Mouse (Mus musculus): ENCODE measurements at regions not wholly inside any gene's neighbourhood (a gene's known extent, or its start where the extent isn't known, plus 50 kb on each side); places are given as distances from the start of the nearest gene placed in this dataset.
A peak's percentile ranks its signal among the peaks of the same experiment; 100 is the strongest.

- peak; percentile 65 to 90 for DNase-seq
These were observed 166.2 kb upstream of the Nabp1 start for GRCm38 (mm10) chr1:51644399-51644798.

- no peak for DNase-seq
These were observed 165.4 kb upstream of the Nabp1 start for GRCm38 (mm10) chr1:51643640-51644039.

- no peak for DNase-seq
These were observed 160.5 kb upstream of the Nabp1 start for GRCm38 (mm10) chr1:51638519-51639302.

- no peak for DNase-seq
These were observed 157.8 kb upstream of the Nabp1 start for GRCm38 (mm10) chr1:51635881-51636515.

GRCm38 (mm10) chr1:51633795-51634194 lies 155.6 kb upstream of the Nabp1 start:
- no peak for DNase-seq

- DNase-seq: no peak
These were observed 154.6 kb upstream of the Nabp1 start for GRCm38 (mm10) chr1:51632851-51633250.

GRCm38 (mm10) chr1:51629848-51630247 lies 151.6 kb upstream of the Nabp1 start:
- DNase-seq: no peak

- DNase-seq: no peak
These were observed 150.0 kb upstream of the Nabp1 start for GRCm38 (mm10) chr1:51628137-51628793.

GRCm38 (mm10) chr1:51626303-51626702 lies 148.1 kb upstream of the Nabp1 start:
- DNase-seq: no peak

GRCm38 (mm10) chr1:51625079-51625478 lies 146.9 kb upstream of the Nabp1 start:
- no peak for DNase-seq

- no peak for DNase-seq
These were observed 146.3 kb upstream of the Nabp1 start for GRCm38 (mm10) chr1:51624551-51624950.

GRCm38 (mm10) chr1:51622986-51623385 lies 144.8 kb upstream of the Nabp1 start:
- DNase-seq: no peak

GRCm38 (mm10) chr1:51622181-51622862 lies 144.1 kb upstream of the Nabp1 start:
- no peak for DNase-seq

GRCm38 (mm10) chr1:51621062-51621461 lies 142.8 kb upstream of the Nabp1 start:
- no peak for DNase-seq

GRCm38 (mm10) chr1:51617502-51618251 lies 139.5 kb upstream of the Nabp1 start:
- DNase-seq: no peak

GRCm38 (mm10) chr1:51616091-51616490 lies 137.9 kb upstream of the Nabp1 start:
- no peak for DNase-seq

- DNase-seq: peak in 1 of 2 experiments; percentile 47
These were observed 137.3 kb upstream of the Nabp1 start for GRCm38 (mm10) chr1:51615523-51615922.

- DNase-seq: no peak
These were observed 136.5 kb upstream of the Nabp1 start for GRCm38 (mm10) chr1:51614700-51615099.

- no peak for DNase-seq
These were observed 131.1 kb upstream of the Nabp1 start for GRCm38 (mm10) chr1:51609295-51609694.

GRCm38 (mm10) chr1:51607437-51607855 lies 129.2 kb upstream of the Nabp1 start:
- peak in 1 of 2 experiments; percentile 8 for DNase-seq

GRCm38 (mm10) chr1:51602071-51602470 lies 123.8 kb upstream of the Nabp1 start:
- DNase-seq: no peak

GRCm38 (mm10) chr1:51600425-51600824 lies 122.2 kb upstream of the Nabp1 start:
- no peak for DNase-seq

Data from heart, adult 18-20 months (tissue).